Mouse (Mus musculus) embryonic facial prominence, embryonic 11.5 days (tissue): ENCODE measurements around the gene Acvr1. TPM values are rescaled to one million over a fixed set of nuclear protein-coding genes. Genes with fewer than 3 reads are reported as not detected.

Experiments
- ATAC-seq: fragments of 200-750 bp; cut with Nextera tagmentation; replicated peaks from 2 replicates; pipeline ENCODE4 v1.8.0; 2017; ENCODE audit warnings: low read depth; ENCODE audit not compliant: insufficient number of reproducible peaks, low FRiP score, low TSS enrichment
- DNase-seq: peaks from one replicate; pipeline ENCODE4 v3.0.0-alpha.2; 2015; ENCODE audit warnings: low spot score
- H3K27ac ChIP-seq: fragments of 300-500 bp; sonication (generic); replicated peaks from 2 replicates; pipeline ENCODE4 v1.5.1; 2014; ENCODE audit warnings: mild to moderate bottlenecking, low read depth, low read length, control low read depth
- H3K27me3 ChIP-seq: fragments of 300-500 bp; sonication (generic); 2 replicates; pipeline ENCODE4 v1.6.1; 2014; ENCODE audit warnings: mild to moderate bottlenecking, low read length, moderate library complexity, mixed read lengths; ENCODE audit not compliant: control insufficient read depth, insufficient read depth
- H3K36me3 ChIP-seq: fragments of 300-500 bp; sonication (generic); replicated peaks from 2 replicates; pipeline ENCODE4 v1.6.1; 2014; ENCODE audit warnings: low read depth, mild to moderate bottlenecking, low read length, moderate library complexity, mixed read lengths; ENCODE audit not compliant: control insufficient read depth, insufficient read depth
- H3K4me1 ChIP-seq: fragments of 300-500 bp; sonication (generic); 2 replicates; pipeline ENCODE4 v1.6.1; 2014; ENCODE audit warnings: low read length, mixed read lengths; ENCODE audit not compliant: control insufficient read depth, insufficient read depth
- H3K4me2 ChIP-seq: fragments of 300-500 bp; sonication (generic); 2 replicates; pipeline ENCODE4 v1.6.1; 2014; ENCODE audit warnings: low read depth, mild to moderate bottlenecking, control low read depth, low read length, moderate library complexity
- H3K4me3 ChIP-seq: fragments of 300-500 bp; sonication (generic); 2 replicates; pipeline ENCODE4 v1.5.1; 2014; ENCODE audit warnings: low read depth, low read length, control low read depth
- H3K9ac ChIP-seq: fragments of 300-500 bp; sonication (generic); replicated peaks from 2 replicates; pipeline ENCODE4 v1.6.1; 2014; ENCODE audit warnings: mild to moderate bottlenecking, control low read depth, low read length
- H3K9me3 ChIP-seq: fragments of 300-500 bp; sonication (generic); replicated peaks from 2 replicates; pipeline ENCODE4 v1.6.1; 2016; ENCODE audit warnings: mild to moderate bottlenecking, low read length, inconsistent platforms, mixed read lengths; ENCODE audit not compliant: control insufficient read depth
- WGBS: fragments of 180-500 bp; shearing (Covaris S2); extraction: QIAGEN DNeasy Blood & Tissue Kit; methylation state at CpG from one replicate; pipeline ENCODE4 v1.1.7; 2014; 5-methylcytosine and 5-hydroxymethylcytosine counted together
- polyA plus RNA-seq: library from polyadenylated mRNA; unstranded; fragments of >200 nt; fragmentation: Nextera tagmentation; extraction: Ambion mirVana; gene quantifications from 2 replicates; pipeline ENCODE4 v1.2.1, GENCODE M21; 2014

The Acvr1 gene
- polyA plus RNA-seq, 1 experiment from 2014 or later, result 6.1 TPM

GRCm38 (mm10) chr2:58493685-58494635 is 73.0 kb downstream of the Acvr1 start:
- H3K27ac ChIP-seq, result no peak overlapping the region
- ATAC-seq, result no peak

GRCm38 (mm10) chr2:58489275-58489674 is 77.7 kb downstream of the Acvr1 start:
- Histone ChIP-seq H3K36me3 (no peaks in the 10 kb centered on the region), H3K27me3 (no peaks in the 10 kb centered on the region), H3K4me2 (no peak overlapping the region), H3K4me3 (no peak overlapping the region), H3K4me1 (no peaks in the 10 kb centered on the region), H3K9me3 (no peaks in the 10 kb centered on the region), H3K27ac (no peak overlapping the region), H3K9ac (no peak overlapping the region)
- DNase-seq, result no peak
- ATAC-seq, result no peak
- WGBS, result 94% methylated on average over 9 of the region's 9 CpGs

More at GRCm38 (mm10) chr2:58493685-58494635, 73.0 kb downstream of the Acvr1 start:
- no peak for DNase-seq
- H3K27me3 ChIP-seq, result no peaks in the 10 kb centered on the region
- H3K4me3 ChIP-seq, result no peak overlapping the region
- WGBS, result 46% methylated on average over 18 of the region's 18 CpGs
- no peak overlapping the region for H3K9ac ChIP-seq
- H3K9me3 ChIP-seq, result no peaks in the 10 kb centered on the region
- H3K4me1 ChIP-seq, result no peaks in the 10 kb centered on the region
- no peak overlapping the region for H3K4me2 ChIP-seq
- H3K36me3 ChIP-seq, result no peaks in the 10 kb centered on the region

GRCm38 (mm10) chr2:58488404-58488803 is 78.6 kb downstream of the Acvr1 start:
- WGBS, result 94% methylated on average over 8 of the region's 8 CpGs
- Histone ChIP-seq H3K4me2 (no peak overlapping the region), H3K27ac (no peak overlapping the region), H3K9me3 (no peaks in the 10 kb centered on the region), H3K36me3 (no peaks in the 10 kb centered on the region), H3K4me1 (no peaks in the 10 kb centered on the region), H3K27me3 (no peaks in the 10 kb centered on the region), H3K4me3 (no peak overlapping the region), H3K9ac (no peak overlapping the region)
- DNase-seq (no peak), ATAC-seq (no peak)

- no peak for ATAC-seq
- Histone ChIP-seq H3K4me3 (no peak overlapping the region), H3K9me3 (no peaks in the 10 kb centered on the region), H3K9ac (no peak overlapping the region), H3K4me2 (no peak overlapping the region), H3K4me1 (no peaks in the 10 kb centered on the region), H3K36me3 (no peaks in the 10 kb centered on the region), H3K27me3 (no peaks in the 10 kb centered on the region), H3K27ac (no peak overlapping the region)
- 88% methylated on average over 3 of the region's 3 CpGs for WGBS
- no peak for DNase-seq
Measured at GRCm38 (mm10) chr2:58487279-58487560, 79.7 kb downstream of the Acvr1 start.

- H3K4me1 ChIP-seq, result no peaks in the 10 kb centered on the region
- no peaks in the 10 kb centered on the region for H3K36me3 ChIP-seq
- H3K4me2 ChIP-seq, result no peak overlapping the region
- no peaks in the 10 kb centered on the region for H3K9me3 ChIP-seq
- DNase-seq (peak; percentile 18), ATAC-seq (0 out of 2 replicates have a peak, but pooled peaks have one; percentile 34)
- no peaks in the 10 kb centered on the region for H3K27me3 ChIP-seq
- no peak overlapping the region for H3K27ac ChIP-seq
- WGBS, result 68% methylated on average over 14 of the region's 14 CpGs
- no peak overlapping the region for H3K4me3 ChIP-seq
- no peak overlapping the region for H3K9ac ChIP-seq
Measured at GRCm38 (mm10) chr2:58486441-58487278, 80.3 kb downstream of the Acvr1 start.

- H3K27ac ChIP-seq, result no peak overlapping the region
- DNase-seq (no peak), ATAC-seq (no peak)
- H3K4me1 ChIP-seq, result no peaks in the 10 kb centered on the region
- no peak overlapping the region for H3K9ac ChIP-seq
- H3K4me3 ChIP-seq, result no peak overlapping the region
- no peaks in the 10 kb centered on the region for H3K27me3 ChIP-seq
- WGBS, result 85% methylated on average over 3 of the region's 3 CpGs
- H3K4me2 ChIP-seq, result no peak overlapping the region
- H3K36me3 ChIP-seq, result no peaks in the 10 kb centered on the region
- H3K9me3 ChIP-seq, result no peaks in the 10 kb centered on the region
Measured at GRCm38 (mm10) chr2:58485683-58486082, 81.3 kb downstream of the Acvr1 start.

- WGBS, result 76% methylated on average over 4 of the region's 4 CpGs
- Histone ChIP-seq H3K9me3 (no peaks in the 10 kb centered on the region), H3K4me3 (no peak overlapping the region), H3K27me3 (no peaks in the 10 kb centered on the region), H3K4me1 (no peaks in the 10 kb centered on the region), H3K9ac (no peak overlapping the region), H3K36me3 (no peaks in the 10 kb centered on the region), H3K27ac (no peak overlapping the region), H3K4me2 (no peak overlapping the region)
- DNase-seq (no peak), ATAC-seq (no peak)
Measured at GRCm38 (mm10) chr2:58485152-58485551, 81.8 kb downstream of the Acvr1 start.
